Mouse (Mus musculus) MEL (cell line): ENCODE data around the gene Ccnyl1. TPM values are rescaled to one million over a fixed set of nuclear protein-coding genes. Genes with fewer than 3 reads are reported as not detected.

Source experiments
- DNase-seq: peaks from one replicate; pipeline ENCODE4 v3.0.0; 2011; ENCODE audit warnings: low read depth, low spot score
- H3K27ac ChIP-seq: 2 replicates; pipeline ENCODE4 v1.5.1; 2012; ENCODE audit warnings: low read depth, mild to moderate bottlenecking, control low read depth, low read length, moderate library complexity; ENCODE audit not compliant: control insufficient read depth
- H3K27me3 ChIP-seq, 2 experiments: fragments of 150-350 bp in 1 of 2; sonication (generic) in 1 of 2; 2 replicates each; pipeline ENCODE4 v1.6.1; 2012; ENCODE audit warnings: low read length in 2 of 2, mild to moderate bottlenecking in 2 of 2, improper control_type of control experiment in 1 of 2, moderate library complexity in 1 of 2; ENCODE audit not compliant: insufficient read depth in 2 of 2, control insufficient read depth in 1 of 2
- H3K36me3 ChIP-seq, 2 experiments: 2 replicates each; pipeline ENCODE4 v1.6.1; 2012 to 2014; ENCODE audit warnings: low read length in 2 of 2, improper control_type of control experiment in 1 of 2, inconsistent platforms in 1 of 2, mild to moderate bottlenecking in 1 of 2; ENCODE audit not compliant: insufficient read depth in 2 of 2, control insufficient read depth in 1 of 2
- H3K4me1 ChIP-seq, 2 experiments: fragments of 150-350 bp in 1 of 2; sonication (generic) in 1 of 2; 2 replicates each; pipeline ENCODE4 v1.6.1; 2012; ENCODE audit warnings: low read length in 2 of 2, improper control_type of control experiment in 1 of 2, mild to moderate bottlenecking in 1 of 2; ENCODE audit not compliant: insufficient read depth in 2 of 2, control insufficient read depth in 1 of 2
- H3K4me3 ChIP-seq, 2 experiments: fragments of 150-350 bp in 1 of 2; sonication (generic) in 1 of 2; 2 replicates each; pipeline ENCODE4 v1.5.1; 2012; ENCODE audit warnings: low read depth in 2 of 2, low read length in 2 of 2, mild to moderate bottlenecking in 2 of 2, moderate library complexity in 2 of 2, control low read depth in 1 of 2, improper control_type of control experiment in 1 of 2; ENCODE audit not compliant: control insufficient read depth in 1 of 2, insufficient read depth in 1 of 2
- H3K79me2 ChIP-seq: 2 replicates; pipeline ENCODE4 v1.6.1; 2012; ENCODE audit warnings: mild to moderate bottlenecking, low read length, moderate library complexity; ENCODE audit not compliant: control insufficient read depth, poor library complexity, insufficient read depth
- H3K9ac ChIP-seq: 2 replicates; pipeline ENCODE4 v1.6.1; 2012; ENCODE audit warnings: low read depth, mild to moderate bottlenecking, control low read depth, low read length, moderate library complexity; ENCODE audit not compliant: control insufficient read depth, poor library complexity, severe bottlenecking
- H3K9me3 ChIP-seq: fragments of 150-350 bp; sonication (generic); replicated peaks from 2 replicates; pipeline ENCODE4 v1.6.1; 2012; ENCODE audit warnings: mild to moderate bottlenecking, low read length, improper control_type of control experiment, moderate library complexity; ENCODE audit not compliant: insufficient read depth
- BHLHE40 ChIP-seq: IDR thresholded peaks from 2 replicates; pipeline ENCODE4 v1.6.1; 2012; ENCODE audit warnings: low read depth, mild to moderate bottlenecking, inconsistent platforms, low read length, improper control_type of control experiment, borderline replicate concordance
- CTCF ChIP-seq, 3 experiments: IDR thresholded peaks in 2 of 3; conservative IDR thresholded peaks in 1 of 3; 2 replicates each; pipeline ENCODE4 v1.5.1; 2011 to 2012; ENCODE audit warnings: low read length in 3 of 3, low read depth in 2 of 3, mild to moderate bottlenecking in 2 of 3, improper control_type of control experiment in 1 of 3, inconsistent platforms in 1 of 3, mixed read lengths in 1 of 3, moderate library complexity in 1 of 3; ENCODE audit not compliant: control insufficient read depth in 1 of 3, insufficient read depth in 1 of 3, poor library complexity in 1 of 3, severe bottlenecking in 1 of 3
- E2F4 ChIP-seq: IDR thresholded peaks from 2 replicates; pipeline ENCODE4 v1.6.1; 2011; ENCODE audit warnings: low read depth, low read length, improper control_type of control experiment, borderline replicate concordance
- EP300 ChIP-seq, 2 experiments: IDR thresholded peaks; 2 replicates each; pipeline ENCODE4 v1.6.1; 2011; ENCODE audit warnings: improper control_type of control experiment in 2 of 2, low read length in 2 of 2, low read depth in 1 of 2, mild to moderate bottlenecking in 1 of 2
- ETS1 ChIP-seq: IDR thresholded peaks from 2 replicates; pipeline ENCODE4 v1.6.1; 2012; ENCODE audit warnings: low read depth, mild to moderate bottlenecking, inconsistent platforms, low read length, improper control_type of control experiment, moderate library complexity
- GABPA ChIP-seq: IDR thresholded peaks from 2 replicates; pipeline ENCODE4 v1.6.1; 2012; ENCODE audit warnings: low read depth, mild to moderate bottlenecking, inconsistent platforms, low read length, improper control_type of control experiment, moderate library complexity
- GATA1 ChIP-seq: IDR thresholded peaks from 2 replicates; pipeline ENCODE4 v1.6.1; 2011; ENCODE audit warnings: low read depth, low read length, improper control_type of control experiment
- JUND ChIP-seq: IDR thresholded peaks from 2 replicates; pipeline ENCODE4 v1.6.1; 2011; ENCODE audit warnings: low read depth, mild to moderate bottlenecking, improper control_type of control experiment, low read length
- KAT2A ChIP-seq: conservative IDR thresholded peaks from 2 replicates; pipeline ENCODE4 v1.6.1; 2012; ENCODE audit warnings: low read depth, low read length, improper control_type of control experiment, inconsistent platforms
- MAX ChIP-seq: IDR thresholded peaks from 2 replicates; pipeline ENCODE4 v1.6.1; 2011; ENCODE audit warnings: low read length, improper control_type of control experiment
- MYC ChIP-seq: IDR thresholded peaks from 2 replicates; pipeline ENCODE4 v1.6.1; 2011; ENCODE audit warnings: low read depth, mild to moderate bottlenecking, low read length, improper control_type of control experiment, moderate library complexity
- NELFE ChIP-seq: IDR thresholded peaks from 2 replicates; pipeline ENCODE4 v1.6.1; 2011; ENCODE audit warnings: low read depth, low read length, improper control_type of control experiment
- NRF1 ChIP-seq: IDR thresholded peaks from 2 replicates; pipeline ENCODE4 v1.6.1; 2014; ENCODE audit warnings: low read depth, mild to moderate bottlenecking, inconsistent platforms, low read length, improper control_type of control experiment, moderate library complexity; ENCODE audit not compliant: poor library complexity, insufficient read depth, severe bottlenecking
- POLR2AphosphoS2 ChIP-seq: IDR thresholded peaks from 2 replicates; pipeline ENCODE4 v1.6.1; 2011; ENCODE audit warnings: low read length, improper control_type of control experiment
- RCOR1 ChIP-seq: IDR thresholded peaks from 2 replicates; pipeline ENCODE4 v1.6.1; 2012; ENCODE audit warnings: low read depth, mild to moderate bottlenecking, inconsistent platforms, low read length, improper control_type of control experiment
- SIN3A ChIP-seq: IDR thresholded peaks from 2 replicates; pipeline ENCODE4 v1.6.1; 2012; ENCODE audit warnings: low read length, improper control_type of control experiment, inconsistent platforms
- SMC3 ChIP-seq: IDR thresholded peaks from 2 replicates; pipeline ENCODE4 v1.6.1; 2011; ENCODE audit warnings: low read depth, low read length, improper control_type of control experiment
- TAL1 ChIP-seq: IDR thresholded peaks from 2 replicates; pipeline ENCODE4 v1.6.1; 2012; ENCODE audit warnings: mild to moderate bottlenecking, inconsistent platforms, low read length, moderate library complexity, mixed read lengths
- TBP ChIP-seq: IDR thresholded peaks from 2 replicates; pipeline ENCODE4 v1.8.0; 2011; ENCODE audit warnings: low read depth, low read length, improper control_type of control experiment
- TCF12 ChIP-seq: IDR thresholded peaks from 2 replicates; pipeline ENCODE4 v1.6.1; 2014; ENCODE audit warnings: low read depth, mild to moderate bottlenecking, inconsistent platforms, low read length, improper control_type of control experiment, moderate library complexity
- ZC3H11A ChIP-seq: IDR thresholded peaks from 2 replicates; pipeline ENCODE4 v1.6.1; 2012; ENCODE audit warnings: low read depth, mild to moderate bottlenecking, inconsistent platforms, low read length, improper control_type of control experiment
- ZMIZ1 ChIP-seq: IDR thresholded peaks from 2 replicates; pipeline ENCODE4 v1.6.1; 2012; ENCODE audit warnings: low read depth, mild to moderate bottlenecking, inconsistent platforms, low read length, improper control_type of control experiment, moderate library complexity
- polyA plus RNA-seq, 2 experiments: library from polyadenylated mRNA; stranded (reverse) in 1 of 2; unstranded in 1 of 2; fragments of >175 nt in 1 of 2; fragments of >200 nt in 1 of 2; gene quantifications; 2 replicates each; pipeline versions ENCODE4 v1.2.1 to v1.2.4; 2012; ENCODE audit warnings: low replicate concordance in 2 of 2, low read depth in 1 of 2; ENCODE audit not compliant: insufficient read length in 2 of 2, insufficient read depth in 1 of 2, missing spikeins in 1 of 2
- total RNA-seq: library from RNA; depleted of rRNA; stranded (reverse); fragments of 300-350 nt; gene quantifications from 2 replicates; pipeline ENCODE4 v1.2.3, GENCODE M21; 2012

The Ccnyl1 gene
- total and polyA plus RNA-seq, 3 experiments, result 3.0 to 18.1 TPM; not detected in 1

- no peak for TF ChIP-seq NRF1
- TF ChIP-seq JUND, result no peak
- TF ChIP-seq GABPA, result no peak
- TF ChIP-seq EP300 (IDR thresholded peaks at IDR 0.05; ENCODE audit: low read depth in 1 of 2, low read length in 2 of 2), result no peak
- TF ChIP-seq TAL1, result no peak
- TF ChIP-seq SIN3A, result no peak
- no peak for TF ChIP-seq ETS1
- peak; percentile 63 for TF ChIP-seq ZC3H11A
- TF ChIP-seq MAX, result no peak
- TF ChIP-seq KAT2A, result no peak
- no peak for TF ChIP-seq MYC
- peak; percentile 39 to 74 (median 61) for TF ChIP-seq CTCF (IDR thresholded peaks at IDR 0.05 in 2 of 3, conservative IDR thresholded peaks at IDR 0.05 in 1 of 3; ENCODE audit: control insufficient read depth in 1 of 3, insufficient read depth in 1 of 3, low read depth in 2 of 3, low read length in 3 of 3, poor library complexity in 1 of 3, severe bottlenecking in 1 of 3)
Observed at GRCm38 (mm10) chr1:64705230-64705629, 15.0 kb downstream of the Ccnyl1 start (continued).

- H3K9me3 ChIP-seq, result no peaks in the 10 kb centered on the region
- no peak overlapping the region for H3K27ac ChIP-seq
- no peak overlapping the region for H3K9ac ChIP-seq
- no peaks in the 10 kb centered on the region for H3K27me3 ChIP-seq
- peak; percentile 20 for DNase-seq
- peaks cover 0 to 7% of the 10 kb centered on the region in 2 experiments; a peak in 1 of 4 replicates for H3K4me1 ChIP-seq
- no peak overlapping the region for H3K4me3 ChIP-seq
- TF ChIP-seq MYC, result no peak
- no peak for TF ChIP-seq E2F4
- TF ChIP-seq KAT2A, result no peak
- peak; percentile 53; the same call in 1 of the 2 replicates for TF ChIP-seq GATA1
- no peak for TF ChIP-seq TBP
- no peak for TF ChIP-seq NELFE
- 0 out of 2 replicates have a peak, but pooled peaks have one; percentile 11 for TF ChIP-seq SIN3A
- no peak for TF ChIP-seq ETS1
- TF ChIP-seq BHLHE40, result no peak
- no peak for TF ChIP-seq JUND
- no peak for TF ChIP-seq ZMIZ1
- no peak for TF ChIP-seq ZC3H11A
- peak; percentile 76 for TF ChIP-seq TCF12
- TF ChIP-seq TAL1, result peak; percentile 11; the same call in 1 of the 2 replicates
- no peak for TF ChIP-seq RCOR1
- TF ChIP-seq POLR2AphosphoS2, result no peak
- peak; percentile 24 to 57; a peak in 1 of 4 replicates for TF ChIP-seq EP300 (IDR thresholded peaks at IDR 0.05; ENCODE audit: low read depth in 1 of 2, low read length in 2 of 2)
- no peak for TF ChIP-seq SMC3
- H3K36me3 ChIP-seq, result peaks cover 0 to 11% of the 10 kb centered on the region in 2 experiments; a peak in 2 of 4 replicates
- H3K79me2 ChIP-seq, result no peaks in the 10 kb centered on the region
Observed at GRCm38 (mm10) chr1:64706610-64707009, 16.4 kb downstream of the Ccnyl1 start.
